Mouse (Mus musculus) inflammation-experienced regulatory T-cells, adult 6 months (primary cell): ENCODE results near the gene Lgr5. TPM values are rescaled to one million over a fixed set of nuclear protein-coding genes. Genes with fewer than 3 reads are reported as not detected.

Experiments used
- ATAC-seq: one replicate; pipeline ENCODE4 v1.8.0; 2017
- polyA plus RNA-seq, 3 experiments: library from polyadenylated mRNA; unstranded; fragments of 100-300 nt; shearing (Covaris generic); gene quantifications; one replicate each; pipeline ENCODE4 v1.2.1; 2017

Lgr5 gene
- polyA plus RNA-seq, 3 experiments from 2014 or later: 0.15 TPM; not detected in 2

DNA sequence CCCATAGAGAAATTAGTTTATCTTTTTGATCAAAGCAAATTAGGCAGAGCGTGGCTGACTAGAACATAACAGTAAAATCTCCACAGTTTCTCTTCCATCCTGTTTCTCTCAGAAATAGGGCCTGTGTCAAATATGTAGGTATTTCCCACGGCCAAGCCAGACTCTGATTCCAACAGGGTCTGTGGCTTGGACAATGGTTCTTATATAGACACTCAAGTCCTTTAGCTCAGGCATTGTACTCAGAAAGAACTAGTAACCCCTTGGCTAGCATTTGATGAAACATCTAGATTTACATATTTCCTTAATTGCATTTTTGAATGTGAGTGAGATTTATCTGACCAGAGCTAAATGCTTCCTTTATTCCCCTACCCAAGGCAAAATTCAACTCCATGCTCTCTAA, 17.0 kb downstream of the Lgr5 start:
- ATAC-seq: no peak

DNA sequence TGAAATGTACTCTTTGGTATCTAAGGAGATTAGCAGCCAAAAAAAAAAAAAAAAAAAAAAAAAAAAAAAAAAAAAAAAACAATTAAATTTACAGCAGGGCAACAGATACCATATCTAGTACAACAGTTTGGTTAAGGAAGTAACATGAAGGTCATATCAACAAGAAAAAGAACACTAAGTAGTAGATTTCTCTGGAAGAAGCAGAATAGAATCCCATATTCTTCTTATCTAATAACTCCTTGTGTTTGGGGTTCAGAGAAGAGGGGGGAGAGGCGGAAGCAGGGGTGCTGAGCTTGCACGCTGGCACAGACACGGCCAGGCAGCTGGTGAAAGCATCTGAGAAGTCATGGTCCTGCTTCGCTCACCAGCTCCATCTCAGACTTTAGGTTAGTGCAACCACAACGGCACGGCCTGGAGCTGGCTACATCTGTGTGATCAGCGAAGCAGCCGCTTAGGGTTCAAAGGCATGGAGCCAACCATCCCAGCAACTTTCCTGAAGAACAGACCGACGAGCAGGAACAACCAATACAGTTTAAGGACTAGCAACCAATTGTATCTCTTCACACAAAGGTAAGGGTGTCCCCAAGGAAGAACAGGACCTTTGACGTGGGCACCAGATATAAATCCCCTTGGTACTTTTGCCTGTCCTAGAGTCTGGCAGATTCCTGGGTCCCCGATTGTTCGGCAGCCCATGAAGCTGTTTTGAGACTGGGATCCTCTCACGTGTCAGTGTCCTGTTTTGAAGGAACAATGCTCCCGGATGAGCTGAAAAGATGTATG, 17.7 kb downstream of the Lgr5 start, which contains the start of gene A930009A15Rik:
TSS of gene A930009A15Rik (plus strand) at position 275 of the 780 bp plus-strand sequence.
- no peak for ATAC-seq

DNA sequence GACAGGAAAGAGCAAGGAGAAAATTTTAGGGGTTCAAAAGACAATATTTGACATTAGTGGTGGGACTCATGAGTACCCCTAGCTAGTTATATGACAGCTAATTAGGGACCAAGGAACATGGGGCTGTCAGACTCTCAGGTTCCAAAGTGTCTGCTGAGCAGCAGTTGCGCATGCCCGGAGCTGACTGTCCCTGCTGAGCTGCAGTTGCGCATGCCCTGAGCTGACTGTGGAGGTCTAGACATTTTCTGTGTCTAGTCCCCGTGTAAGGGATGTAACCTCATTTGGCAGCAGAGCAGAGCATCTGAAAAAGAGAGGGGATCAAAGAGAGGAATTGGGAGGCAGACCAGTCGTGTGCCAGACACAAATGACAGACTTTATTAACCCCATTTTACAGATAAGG, 23.6 kb downstream of the Lgr5 start:
- no peak for ATAC-seq

DNA sequence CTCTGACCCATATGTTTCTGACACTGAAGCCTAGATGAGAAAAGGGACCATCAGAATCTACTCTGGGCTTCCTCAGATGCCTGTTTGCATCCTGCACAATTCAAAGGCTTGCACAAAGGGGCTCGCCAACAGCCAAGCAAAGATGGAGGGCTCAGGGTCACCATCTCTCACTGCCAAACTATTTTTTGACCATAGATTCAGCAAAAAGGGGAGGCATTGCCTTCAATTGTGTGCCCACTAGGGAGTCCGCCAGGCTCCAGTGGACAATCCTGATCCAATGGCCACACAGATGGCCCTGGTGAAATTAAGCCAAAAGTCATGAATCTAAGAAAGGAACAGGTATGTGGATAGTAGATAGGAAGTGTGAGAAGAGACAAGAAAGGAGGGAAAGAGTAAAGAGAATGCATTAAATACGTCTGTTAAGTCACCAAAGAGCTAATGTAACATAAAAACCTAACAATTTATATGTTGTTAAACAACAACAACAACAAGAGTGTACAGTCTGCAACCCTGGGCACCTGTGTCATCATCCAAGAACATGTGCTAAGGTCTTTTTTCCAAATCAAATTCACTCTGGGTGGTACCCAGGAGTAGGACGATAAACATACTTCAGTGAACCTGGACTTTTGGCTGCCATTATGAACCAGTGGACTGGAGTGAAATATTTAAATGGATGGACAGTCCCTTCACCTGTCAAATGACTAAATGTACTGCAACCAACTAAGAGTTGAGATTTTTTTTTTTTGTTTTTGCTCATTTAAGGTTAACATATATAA, 24.5 kb downstream of the Lgr5 start:
- no peak for ATAC-seq

DNA sequence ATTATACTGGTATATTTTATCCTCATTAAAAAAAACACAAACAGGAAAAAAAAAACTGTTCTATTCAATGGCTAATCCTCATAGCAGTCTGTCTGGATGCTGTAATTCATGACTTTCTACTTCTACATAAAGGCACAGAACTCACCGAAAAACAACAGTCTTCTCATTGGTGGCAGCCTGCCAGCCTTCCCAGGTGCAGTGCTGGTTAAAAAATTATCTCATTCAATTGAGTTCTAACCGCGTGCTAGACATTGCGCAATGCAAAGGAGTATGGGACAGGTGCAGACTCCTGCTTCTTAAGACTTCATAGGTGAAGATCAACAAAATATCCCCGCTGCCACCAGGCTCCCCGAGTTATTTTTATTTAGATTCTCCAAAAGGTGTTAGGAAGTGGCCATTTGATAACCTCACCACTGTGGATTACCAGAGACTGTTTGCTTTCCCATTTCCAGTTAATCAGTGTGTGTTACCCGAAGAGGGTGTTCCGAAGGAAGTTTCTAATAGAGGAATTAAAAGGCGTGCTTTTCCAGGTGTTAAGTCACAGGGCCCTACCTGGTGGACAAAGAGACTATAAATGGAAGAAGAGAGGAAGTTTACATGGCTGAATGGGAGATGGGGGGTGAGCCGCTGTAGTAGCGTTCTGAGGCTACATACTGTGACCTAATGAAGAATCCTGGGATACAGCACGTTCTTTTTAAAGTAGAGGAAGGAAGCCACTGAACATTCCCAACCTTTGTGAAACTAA, 26.3 kb downstream of the Lgr5 start:
- no peak for ATAC-seq

DNA sequence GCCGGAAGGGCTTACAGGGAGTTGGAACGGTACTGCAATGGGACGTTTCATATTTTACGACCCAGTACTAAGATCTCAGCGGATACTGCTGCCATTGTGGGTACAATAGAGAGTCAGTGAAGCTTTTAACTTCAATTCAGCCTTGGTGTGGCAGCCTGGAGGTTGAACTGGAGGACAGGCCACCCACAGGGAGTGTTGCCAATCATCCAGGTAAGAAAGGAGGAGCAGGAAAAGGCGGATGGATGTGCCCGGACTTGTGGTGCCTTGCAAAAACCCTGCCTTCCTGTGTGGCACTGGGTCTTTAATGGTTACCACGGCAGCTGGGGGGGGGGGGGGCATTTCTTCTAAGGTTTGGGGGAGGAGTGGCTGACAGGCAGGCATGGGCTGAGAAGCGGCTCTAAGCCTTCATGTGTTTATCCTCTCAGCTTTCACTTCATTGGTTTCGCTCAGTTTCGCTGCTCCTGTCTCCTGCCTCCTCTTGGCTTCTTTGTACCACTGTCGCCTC, 30.8 kb downstream of the Lgr5 start:
- ATAC-seq: no peak

DNA sequence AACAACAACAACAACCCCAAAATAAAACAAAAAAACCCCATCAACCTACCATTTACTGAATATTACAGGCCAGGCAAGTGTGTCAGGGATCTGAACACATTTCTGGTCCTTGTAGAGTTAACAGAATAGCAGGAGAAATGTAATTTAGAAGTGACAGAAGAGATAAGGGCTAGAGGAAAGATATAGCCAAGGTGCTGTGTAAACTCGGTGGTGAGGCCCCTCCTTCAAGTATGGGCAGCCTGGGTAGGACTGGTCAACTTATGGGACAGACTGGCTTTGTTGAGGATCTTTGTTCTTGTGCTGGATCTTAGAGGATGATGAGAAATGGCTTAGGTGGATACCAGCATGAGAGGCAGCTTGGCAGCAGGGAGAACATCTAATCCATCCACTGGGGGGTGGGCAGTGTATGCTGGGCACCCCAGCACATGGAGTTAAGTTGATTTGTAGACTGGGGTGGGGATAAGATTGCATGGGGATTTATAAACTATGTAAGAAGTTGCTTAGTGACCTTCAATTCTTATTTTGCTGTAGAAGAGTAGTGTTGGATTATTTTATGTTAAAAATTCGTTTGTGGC, 32.3 kb downstream of the Lgr5 start:
- no peak for ATAC-seq

DNA sequence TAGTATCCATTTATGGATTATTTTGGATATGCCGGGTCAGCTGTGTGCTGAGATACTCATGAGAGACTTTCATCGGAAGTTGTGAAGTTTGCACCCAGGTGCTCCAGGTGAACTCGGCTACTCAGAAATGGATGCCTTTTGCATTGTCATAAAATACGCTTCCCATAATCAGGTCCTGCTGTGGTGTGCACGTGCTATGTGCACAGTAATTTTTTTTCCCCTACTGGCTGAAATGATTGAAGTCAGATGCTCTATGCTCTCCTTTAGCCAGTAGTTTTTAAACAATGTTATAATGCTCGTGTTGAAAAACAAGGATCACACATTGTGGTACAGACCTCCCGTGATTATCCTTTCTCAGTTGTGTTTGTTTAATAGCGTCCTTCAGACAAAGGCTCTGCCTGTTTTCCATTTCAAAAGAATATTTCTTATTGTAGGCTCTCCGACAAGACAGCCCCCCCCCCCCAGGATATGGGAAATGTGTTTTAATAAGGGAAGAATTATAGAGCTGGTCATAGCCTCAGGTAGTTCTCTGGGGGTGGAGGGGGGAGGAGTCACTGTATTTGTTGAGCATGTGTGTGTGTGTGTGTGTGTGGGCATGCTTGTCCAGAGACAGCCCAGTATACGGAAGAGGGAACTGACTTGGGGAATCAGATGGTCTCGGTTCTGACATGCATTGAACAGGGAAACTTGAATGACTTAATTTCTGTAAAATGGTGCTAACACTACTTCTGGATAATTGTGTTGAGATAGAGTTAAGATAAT, 34.0 kb downstream of the Lgr5 start:
- no peak for ATAC-seq

DNA sequence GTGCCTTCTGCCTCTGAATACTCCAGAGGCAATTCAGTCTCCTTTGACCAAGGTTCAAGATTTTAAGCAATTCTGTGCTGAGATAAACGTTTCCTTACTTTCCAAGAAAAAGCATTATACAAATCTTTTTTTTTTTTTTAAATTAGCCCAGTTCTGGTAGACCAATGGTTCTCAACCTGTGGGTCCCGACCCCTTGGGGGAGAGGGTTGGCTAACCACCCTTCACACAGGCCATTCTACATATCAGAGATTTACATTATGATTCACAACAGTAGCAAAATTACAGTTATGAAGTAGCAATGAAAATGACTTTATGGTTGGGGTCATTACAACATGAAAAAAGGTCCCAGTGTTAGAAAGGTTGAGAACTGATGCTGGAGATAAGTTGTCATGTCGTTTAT, 36.5 kb downstream of the Lgr5 start:
- no peak for ATAC-seq

DNA sequence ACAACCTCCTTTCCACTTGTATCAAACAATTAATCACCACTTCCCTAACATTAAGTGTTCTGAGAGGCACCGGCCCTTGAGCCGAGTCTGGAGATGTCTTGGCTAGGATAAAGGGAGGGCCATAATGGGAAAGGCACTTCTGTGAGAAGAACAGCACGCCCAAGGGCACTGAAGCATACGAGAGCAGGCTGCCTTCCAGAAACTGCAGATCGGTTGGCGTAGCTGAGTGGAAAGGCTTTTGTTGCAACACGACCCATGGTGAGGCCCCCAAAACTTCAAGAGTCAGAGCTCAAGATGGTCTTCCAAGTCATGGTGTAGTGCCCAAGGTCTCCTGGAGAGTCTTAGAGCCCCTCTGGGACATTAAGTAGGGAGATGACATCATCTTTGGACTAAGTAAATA, 37.3 kb downstream of the Lgr5 start:
- no peak for ATAC-seq

DNA sequence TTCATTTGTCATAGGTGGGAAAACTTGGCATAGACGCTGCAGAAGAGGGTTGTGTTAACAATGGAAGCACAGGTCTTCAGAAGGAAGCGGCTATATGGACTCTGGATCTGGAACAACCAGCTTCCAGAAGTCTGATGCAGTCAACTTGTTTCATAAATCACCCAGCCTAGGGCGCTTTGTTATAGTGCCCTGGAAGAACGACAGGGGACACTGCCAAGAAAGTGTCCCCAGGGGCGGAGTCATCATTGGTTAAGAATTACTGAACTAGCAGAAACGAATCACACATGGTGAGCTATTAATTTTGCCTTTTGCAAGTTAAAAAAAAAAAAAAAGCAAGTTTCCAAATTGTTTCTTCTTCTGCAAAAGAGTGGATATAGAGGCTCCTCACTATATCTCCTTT, 44.7 kb downstream of the Lgr5 start:
- no peak for ATAC-seq

DNA sequence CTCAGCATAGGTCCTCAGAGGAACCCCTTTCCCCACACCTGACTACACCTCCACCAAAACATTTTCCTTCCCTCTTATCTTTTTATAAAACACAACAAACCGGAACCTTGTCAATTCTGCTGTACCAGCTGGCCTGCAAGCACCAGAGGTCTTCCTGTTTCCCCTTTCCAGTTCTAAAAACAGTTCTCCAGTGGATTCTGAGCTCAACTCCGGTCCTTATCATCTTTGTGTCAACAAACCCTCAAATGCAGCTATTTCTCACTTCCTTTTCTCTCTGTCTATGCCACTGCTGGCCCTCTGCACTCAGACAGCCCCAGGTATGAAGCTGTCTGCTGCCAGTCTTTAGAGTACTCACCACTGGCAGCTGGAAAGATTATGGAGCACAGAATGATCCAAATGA, 56.8 kb downstream of the Lgr5 start:
- no peak for ATAC-seq

DNA sequence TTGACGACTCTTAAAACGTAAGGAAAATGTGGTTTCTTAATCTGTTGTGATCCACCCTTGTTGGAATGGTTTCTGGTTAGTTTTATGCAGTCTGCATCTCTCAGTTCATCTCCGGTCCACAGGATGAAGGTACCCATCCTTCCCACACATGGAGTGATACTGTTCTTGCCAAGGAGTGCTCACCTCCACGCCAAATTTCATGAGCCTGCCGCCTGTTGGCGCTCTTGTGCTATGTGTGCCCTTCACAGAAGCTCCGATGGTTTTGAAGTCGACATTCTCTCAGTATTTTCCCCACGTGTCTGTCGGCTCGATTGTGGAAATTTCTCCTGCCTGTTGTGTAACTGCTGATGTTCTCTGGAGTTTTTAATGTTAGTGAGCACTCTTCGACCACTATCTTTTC, 57.8 kb downstream of the Lgr5 start:
- no peak for ATAC-seq

DNA sequence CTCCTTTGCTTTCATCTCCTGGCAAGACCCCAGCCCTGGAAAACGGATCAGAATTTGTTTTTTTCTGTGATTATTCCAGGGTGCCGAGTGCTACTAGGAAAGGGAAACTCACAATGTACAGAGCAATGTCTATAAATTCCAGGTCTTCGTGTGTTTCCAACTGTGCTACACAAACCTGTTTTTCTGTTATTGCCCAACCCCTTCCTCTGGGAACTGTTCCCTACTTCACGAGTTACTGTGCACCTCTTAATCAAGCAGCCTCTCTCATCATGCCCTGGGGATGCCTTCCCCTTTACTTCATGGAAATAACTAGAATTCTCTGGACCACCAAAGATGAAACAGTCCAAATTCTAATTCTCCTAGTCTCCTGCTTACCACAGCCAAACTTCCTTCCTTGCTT, 58.7 kb downstream of the Lgr5 start:
- no peak for ATAC-seq

DNA sequence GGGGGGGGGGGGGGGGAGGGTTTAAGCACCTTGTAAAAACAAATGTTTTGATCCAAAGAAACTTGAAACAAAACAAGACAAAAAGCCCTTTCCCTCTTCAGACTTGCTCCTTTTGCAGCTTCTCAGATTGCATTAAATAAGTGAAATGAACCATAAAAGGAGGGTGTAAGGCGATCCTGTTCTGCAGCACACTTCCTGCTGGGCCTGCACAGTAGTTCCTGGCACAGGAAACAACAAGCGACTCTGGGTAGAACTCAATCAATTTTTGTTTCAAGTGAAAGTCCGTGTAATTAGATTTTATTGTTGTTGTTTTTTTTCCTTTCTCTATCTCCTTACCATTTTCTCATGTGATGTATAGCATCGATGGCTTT, 66.5 kb downstream of the Lgr5 start:
- ATAC-seq: no peak

DNA sequence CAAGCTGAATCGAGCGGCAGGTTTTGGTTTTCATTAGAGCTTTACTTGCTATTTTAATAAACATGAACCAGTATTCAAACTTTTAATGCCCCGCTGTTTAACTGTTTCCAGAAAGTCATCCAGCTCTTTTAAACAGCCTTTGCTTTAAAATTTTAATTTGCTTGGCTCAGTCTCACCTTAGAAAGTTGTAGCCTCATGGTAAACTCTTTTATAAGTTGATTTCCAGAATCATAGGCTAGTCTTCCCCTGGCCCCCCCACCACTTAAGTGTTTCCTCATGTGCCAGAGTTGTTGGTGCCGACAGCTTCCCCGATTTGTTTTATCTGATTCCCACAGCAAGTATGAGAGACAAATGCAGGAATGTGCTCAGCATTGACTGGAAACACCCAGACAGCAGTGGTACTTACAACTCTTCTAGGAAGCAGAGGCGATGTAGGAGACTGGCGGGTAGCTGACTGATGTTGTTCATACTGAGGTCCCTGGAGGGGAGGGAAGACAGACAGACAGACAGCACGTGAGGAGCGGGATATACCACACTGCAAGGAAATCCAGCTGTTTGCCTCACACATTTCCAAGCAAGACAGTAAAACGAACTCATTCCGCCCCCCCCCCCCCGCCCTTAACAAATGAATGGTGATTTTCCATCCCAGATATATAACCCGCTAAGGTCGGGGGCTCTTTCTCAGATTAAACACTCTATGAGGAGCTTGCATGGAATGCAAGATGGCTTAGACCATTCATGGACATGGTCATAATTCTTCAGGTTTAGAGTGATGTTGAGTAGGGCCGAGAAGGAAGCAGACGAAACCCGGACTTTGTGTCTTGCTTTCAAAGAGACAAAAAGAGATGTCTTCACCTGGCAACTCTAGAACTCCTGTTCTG, 67.1 kb downstream of the Lgr5 start:
- no peak for ATAC-seq

DNA sequence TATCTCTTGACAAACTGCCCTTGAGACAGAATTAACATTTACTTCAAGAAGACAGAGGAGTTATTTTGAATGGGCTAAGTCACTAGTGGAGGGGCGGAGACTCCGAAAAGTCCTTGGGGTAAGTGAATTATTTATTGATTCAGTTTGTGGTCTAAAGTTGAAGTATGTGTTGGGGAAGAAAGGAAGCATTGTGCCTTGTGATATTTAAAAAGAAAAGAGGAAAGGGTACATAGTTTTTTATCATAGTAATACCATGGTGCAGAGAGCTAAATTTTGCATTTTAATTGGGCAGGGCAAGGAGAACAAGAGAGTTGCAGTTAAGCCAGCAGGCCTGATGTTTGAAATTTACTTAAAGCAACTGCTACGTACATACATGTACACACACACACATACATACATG, 68.7 kb downstream of the Lgr5 start:
- no peak for ATAC-seq

DNA sequence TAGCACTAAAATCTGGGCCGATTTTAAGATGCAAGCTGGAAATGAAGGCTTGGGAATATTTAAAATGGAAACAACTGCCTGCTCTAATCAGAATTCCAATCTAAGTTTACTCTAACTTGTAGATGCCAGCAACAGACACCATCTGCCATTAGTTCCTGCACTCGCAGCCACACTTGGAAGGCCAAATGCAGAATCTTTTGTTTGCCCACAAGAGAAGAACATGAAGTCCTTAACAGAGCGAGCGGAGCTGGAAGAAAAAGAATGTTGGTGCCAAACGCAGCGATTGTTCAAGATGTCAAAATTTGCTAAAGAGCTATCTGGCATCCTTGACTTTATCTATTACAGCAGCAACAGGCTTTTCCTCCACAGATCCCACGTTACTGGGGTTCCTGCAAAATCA, 72.1 kb downstream of the Lgr5 start:
- ATAC-seq: no peak

DNA sequence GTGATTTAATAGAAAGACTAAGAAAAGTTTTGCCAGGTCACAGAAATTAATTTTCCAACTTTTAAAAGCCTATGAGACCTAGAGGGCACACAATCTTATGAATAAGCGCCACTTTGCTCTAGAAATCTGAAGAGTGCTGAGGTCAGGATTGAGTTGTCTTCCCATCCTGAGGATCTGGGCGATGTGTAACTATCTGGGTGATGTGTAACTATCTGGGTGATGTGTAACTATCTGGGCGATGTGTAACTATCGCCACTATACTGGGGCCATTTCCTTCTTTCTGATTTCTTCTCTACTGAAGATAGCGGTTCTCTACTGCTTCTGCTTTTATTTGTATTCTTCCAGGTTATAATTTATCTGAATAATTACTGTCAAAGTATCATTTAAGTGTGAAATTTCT, 76.6 kb downstream of the Lgr5 start:
- no peak for ATAC-seq

DNA sequence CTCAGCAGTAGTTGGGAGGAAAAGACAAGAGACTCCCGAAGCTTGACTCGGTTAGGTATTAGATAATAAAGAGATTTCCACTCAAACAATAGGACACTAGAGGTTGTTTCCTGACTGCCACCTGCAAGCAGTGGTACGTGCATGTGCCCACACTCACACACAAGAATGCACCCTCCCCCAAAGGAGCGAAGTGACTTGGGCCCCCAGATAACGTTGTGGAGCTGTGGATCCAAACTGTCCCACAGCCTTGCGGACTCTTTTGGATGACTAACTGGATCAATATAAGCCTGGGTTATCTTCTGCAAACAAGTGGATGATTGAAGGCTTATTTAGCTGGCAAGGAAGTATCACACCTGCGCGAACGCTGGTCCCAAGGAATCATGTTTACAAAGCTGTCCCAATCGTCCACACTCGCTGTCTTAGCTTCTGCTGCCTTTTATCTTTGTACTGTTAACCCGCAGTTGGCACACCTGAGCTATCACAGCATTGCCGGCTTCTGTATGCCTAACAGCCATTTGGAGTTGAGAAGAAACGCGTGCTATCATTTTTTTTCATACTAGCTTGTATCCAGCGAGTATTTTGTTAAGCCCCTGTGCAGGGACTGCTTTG, 81.8 kb downstream of the Lgr5 start:
- no peak for ATAC-seq

DNA sequence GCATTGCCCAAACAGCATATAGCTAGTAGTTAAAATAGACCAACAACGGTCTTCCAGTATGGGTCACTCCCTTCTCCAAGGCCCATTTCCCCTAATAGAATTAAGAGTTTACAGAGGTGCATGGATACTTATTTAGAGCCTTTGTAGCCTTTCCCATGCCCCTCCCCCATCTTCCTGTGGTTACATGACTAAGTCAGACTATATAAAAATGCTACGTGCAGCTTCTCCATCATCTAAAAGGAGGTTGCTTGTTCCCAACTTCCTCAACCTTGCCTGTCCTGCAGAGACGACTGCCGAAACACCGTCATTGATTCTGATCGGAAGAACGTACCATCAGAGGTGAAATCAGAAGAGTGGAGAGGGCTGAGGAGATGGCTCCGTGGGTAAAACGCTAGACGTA, 82.4 kb downstream of the Lgr5 start:
- ATAC-seq: no peak
